Mouse (Mus musculus) T-helper 17 cell (primary cell): ENCODE measurements around the gene Tprgl.

Experiments used
- in situ Hi-C, 2 experiments: fragments of 300-600 bp; cut with MboI, MseI; formaldehyde crosslinking; loops; 1 replicate in 1 of 2; 2 replicates in 1 of 2; pipeline ENCODE4 v1.15.1; 2025; ENCODE audit warnings: high pct_unique_total_duplicates in 2 of 2

Gene Tprgl

GRCm38 (mm10) chr4:154123553-154123952 is 36.9 kb downstream of the Tprgl start:
- in situ Hi-C loops, result no loop called here

GRCm38 (mm10) chr4:154122374-154122773 is 38.1 kb downstream of the Tprgl start:
- in situ Hi-C loops, result no loop called here

- in situ Hi-C loops, result no loop called here
Observed at GRCm38 (mm10) chr4:154121800-154122199, 38.7 kb downstream of the Tprgl start.

GRCm38 (mm10) chr4:154119208-154119607 is 41.3 kb downstream of the Tprgl start:
- in situ Hi-C loops, result no loop called here

- in situ Hi-C loops, result no loop called here
Observed at GRCm38 (mm10) chr4:154118782-154119181, 41.7 kb downstream of the Tprgl start.

GRCm38 (mm10) chr4:154116421-154116820 is 44.0 kb downstream of the Tprgl start:
- in situ Hi-C loops, result no loop called here

- in situ Hi-C loops, result no loop called here
Observed at GRCm38 (mm10) chr4:154109850-154110243, 50.6 kb downstream of the Tprgl start.

GRCm38 (mm10) chr4:154109216-154109849 is 51.1 kb downstream of the Tprgl start:
- in situ Hi-C loops, result no loop called here
